Mouse (Mus musculus) midbrain, embryonic 16.5 days (tissue): ENCODE results near the gene Tox4. TPM values are rescaled to one million over a fixed set of nuclear protein-coding genes. Genes with fewer than 3 reads are reported as not detected.

ENCODE experiments used
- ATAC-seq: fragments of 200-750 bp; cut with Nextera tagmentation; 2 replicates; pipeline ENCODE4 v1.8.0; 2017; ENCODE audit warnings: moderate TSS enrichment
- H3K27ac ChIP-seq: fragments of 300-500 bp; sonication (generic); 2 replicates; pipeline ENCODE4 v1.5.1; 2014; ENCODE audit warnings: mild to moderate bottlenecking, low read length, mixed read lengths
- H3K27me3 ChIP-seq: fragments of 300-500 bp; sonication (generic); 2 replicates; pipeline ENCODE4 v1.6.1; 2014; ENCODE audit warnings: low read depth, low read length, mixed read lengths; ENCODE audit not compliant: control insufficient read depth, insufficient read depth
- H3K36me3 ChIP-seq: fragments of 300-500 bp; sonication (generic); 2 replicates; pipeline ENCODE4 v1.6.1; 2014; ENCODE audit warnings: mild to moderate bottlenecking, low read length, moderate library complexity, mixed read lengths; ENCODE audit not compliant: control insufficient read depth, insufficient read depth
- H3K4me1 ChIP-seq: fragments of 300-500 bp; sonication (generic); 2 replicates; pipeline ENCODE4 v1.6.1; 2014; ENCODE audit warnings: mild to moderate bottlenecking, low read length, mixed read lengths; ENCODE audit not compliant: control insufficient read depth, insufficient read depth
- H3K4me2 ChIP-seq: fragments of 300-500 bp; sonication (generic); 2 replicates; pipeline ENCODE4 v1.6.1; 2014; ENCODE audit warnings: mild to moderate bottlenecking, low read length, mixed read lengths
- H3K4me3 ChIP-seq: fragments of 300-500 bp; sonication (generic); 2 replicates; pipeline ENCODE4 v1.5.1; 2014; ENCODE audit warnings: low read depth, mild to moderate bottlenecking, low read length, moderate library complexity, mixed read lengths
- H3K9ac ChIP-seq: fragments of 300-500 bp; sonication (generic); 2 replicates; pipeline ENCODE4 v1.6.1; 2014; ENCODE audit warnings: low read depth, low read length, mixed read lengths
- H3K9me3 ChIP-seq: fragments of 300-500 bp; sonication (generic); replicated peaks from 2 replicates; pipeline ENCODE4 v1.6.1; 2014; ENCODE audit warnings: mild to moderate bottlenecking, low read length, mixed read lengths; ENCODE audit not compliant: control insufficient read depth, poor library complexity, severe bottlenecking
- WGBS: fragments of 180-500 bp; shearing (Covaris S2); extraction: QIAGEN DNeasy Blood & Tissue Kit; methylation state at CpG from one replicate; pipeline ENCODE4 v1.1.7; 2014; 5-methylcytosine and 5-hydroxymethylcytosine counted together
- polyA plus RNA-seq: library from polyadenylated mRNA; unstranded; fragments of >200 nt; fragmentation: Nextera tagmentation; extraction: Ambion mirVana; gene quantifications from 2 replicates; pipeline ENCODE4 v1.2.1, GENCODE M21; 2015

Gene Tox4
- polyA plus RNA-seq, 1 experiment from 2014 or later, result 51.8 TPM

DNA sequence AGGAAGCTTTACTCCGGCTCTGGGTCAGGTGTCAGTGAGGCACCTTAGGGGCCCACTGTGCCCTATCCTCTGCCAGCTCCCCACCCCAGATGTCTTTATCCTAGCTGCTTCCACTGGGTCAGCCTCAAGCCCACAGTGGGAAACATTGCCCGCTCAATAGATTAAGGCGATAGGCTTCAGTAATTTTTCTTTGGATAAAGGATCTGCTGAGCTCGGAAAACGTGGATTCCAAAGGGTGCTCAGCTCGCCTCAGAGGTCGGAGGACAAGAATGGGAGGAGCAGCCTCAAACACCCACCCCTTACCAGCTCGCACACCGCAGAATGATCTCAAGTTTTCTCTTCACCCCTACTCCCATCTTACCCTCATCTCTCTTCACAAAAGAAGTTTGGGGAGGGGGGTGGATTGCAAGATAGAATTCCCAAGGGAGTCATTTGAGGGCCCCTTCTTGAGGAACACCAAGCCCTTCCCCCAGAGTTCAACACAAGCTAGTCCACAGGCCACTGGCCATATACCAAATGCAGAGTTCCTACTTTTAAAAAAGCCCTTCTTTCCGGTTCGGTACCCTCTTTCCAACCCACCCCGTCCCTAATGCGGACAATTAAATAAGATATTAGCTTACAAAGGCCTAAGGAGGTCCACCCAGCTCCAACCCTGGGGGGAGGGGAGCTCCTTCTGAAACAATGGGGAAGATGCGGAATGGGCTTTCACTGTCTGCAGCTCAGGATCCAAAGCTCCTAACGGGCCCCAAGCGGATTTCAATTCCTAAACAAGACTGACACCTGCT is 37.7 kb downstream of the Tox4 start:
- Histone ChIP-seq H3K9me3 (no peaks in the 10 kb centered on the region), H3K4me2 (peak overlapping the region; percentile 81), H3K27me3 (no peaks in the 10 kb centered on the region), H3K4me1 (peaks cover 44% of the 10 kb centered on the region), H3K4me3 (peak overlapping the region; percentile 83), H3K36me3 (peaks cover 19% of the 10 kb centered on the region), H3K27ac (peak overlapping the region; percentile 97), H3K9ac (peak overlapping the region; percentile 96)
- peak; percentile 85 for ATAC-seq
- WGBS, result under 1% methylated on average over 15 of the region's 16 CpGs

- peaks cover 18% of the 10 kb centered on the region for H3K4me1 ChIP-seq
- no peaks in the 10 kb centered on the region; the same call in 1 of the 2 replicates for H3K36me3 ChIP-seq
- H3K9me3 ChIP-seq, result no peaks in the 10 kb centered on the region
- WGBS, result 69% methylated on average over 6 of the region's 6 CpGs
- H3K9ac ChIP-seq, result no peak overlapping the region
- no peak overlapping the region for H3K4me3 ChIP-seq
- H3K4me2 ChIP-seq, result no peak overlapping the region
- ATAC-seq, result no peak
- no peaks in the 10 kb centered on the region for H3K27me3 ChIP-seq
- no peak overlapping the region for H3K27ac ChIP-seq
These were observed 40.4 kb downstream of the Tox4 start for GRCm38 (mm10) chr14:52319361-52319760.

GRCm38 (mm10) chr14:52325890-52326289 is 46.9 kb downstream of the Tox4 start:
- H3K4me3 ChIP-seq, result peak overlapping the region; percentile 7; the same call in 1 of the 2 replicates
- H3K9me3 ChIP-seq, result no peaks in the 10 kb centered on the region
- peaks cover 11% of the 10 kb centered on the region for H3K4me1 ChIP-seq
- no peak for ATAC-seq
- peak overlapping the region; percentile 88 for H3K4me2 ChIP-seq
- WGBS, result 0% methylated on average over 4 of the region's 4 CpGs
- peak overlapping the region; percentile 38; the same call in 1 of the 2 replicates for H3K9ac ChIP-seq
- no peaks in the 10 kb centered on the region for H3K36me3 ChIP-seq
- H3K27ac ChIP-seq, result peak overlapping the region; percentile 53
- H3K27me3 ChIP-seq, result no peaks in the 10 kb centered on the region

GRCm38 (mm10) chr14:52327375-52327901 is 48.5 kb downstream of the Tox4 start:
- Histone ChIP-seq H3K9me3 (no peaks in the 10 kb centered on the region), H3K4me2 (peak overlapping the region; percentile 88), H3K4me1 (peaks cover 13% of the 10 kb centered on the region), H3K9ac (peak overlapping the region; percentile 65), H3K36me3 (no peaks in the 10 kb centered on the region), H3K27ac (peak overlapping the region; percentile 74), H3K4me3 (peak overlapping the region; percentile 48), H3K27me3 (no peaks in the 10 kb centered on the region)
- WGBS, result under 1% methylated on average over 14 of the region's 14 CpGs
- peak; percentile 85 for ATAC-seq

- Histone ChIP-seq H3K27me3 (no peaks in the 10 kb centered on the region), H3K9me3 (no peaks in the 10 kb centered on the region), H3K36me3 (no peaks in the 10 kb centered on the region), H3K27ac (peak within 1 kb of the TSS; percentile 66), H3K4me1 (peaks cover 13% of the 10 kb centered on the region), H3K4me3 (peak within 1 kb of the TSS; percentile 48), H3K4me2 (peak within 1 kb of the TSS; percentile 88), H3K9ac (peak within 1 kb of the TSS; percentile 65)
- peak; percentile 79 for ATAC-seq
- WGBS, result 1% methylated on average over 26 of the region's 26 CpGs
These were observed 49.2 kb downstream of the Tox4 start, which contains the start of gene Sall2 for GRCm38 (mm10) chr14:52327910-52328812. TSS of gene Sall2 (minus strand) at chr14:52328762.

DNA sequence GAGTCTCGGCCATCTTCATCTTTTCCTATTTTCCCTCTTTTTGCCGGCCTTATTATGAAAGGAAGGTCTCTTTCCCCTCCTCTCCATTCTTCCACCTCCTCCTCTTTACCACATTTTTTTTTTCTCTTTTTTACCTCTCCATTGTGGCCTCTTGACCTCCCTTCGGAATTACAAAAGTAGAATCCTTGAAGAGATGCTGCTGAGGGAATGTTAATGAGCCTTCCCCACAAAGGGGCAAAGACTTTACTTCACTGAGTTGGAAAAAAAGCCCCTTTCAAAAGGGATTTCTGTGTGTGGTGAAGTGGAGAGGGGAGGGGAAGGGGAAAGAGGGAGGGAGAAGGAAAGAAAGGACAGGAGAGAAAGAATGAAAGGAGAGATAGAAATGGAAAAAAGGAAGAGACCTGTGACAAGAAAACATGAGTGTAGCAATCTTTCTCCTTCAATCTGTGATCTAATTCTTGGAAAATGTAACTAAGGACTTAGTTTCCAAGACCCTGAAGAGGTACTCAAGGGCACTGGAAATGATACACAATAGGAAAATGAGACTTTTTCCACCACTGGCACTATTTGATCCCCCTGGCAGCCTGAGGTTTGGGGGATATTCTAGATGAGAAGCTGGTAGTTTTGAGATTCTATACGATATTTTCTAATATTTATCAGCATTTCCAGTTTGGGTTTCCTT is 52.3 kb downstream of the Tox4 start:
- no peak for ATAC-seq
- 3% methylated on average over 4 of the region's 4 CpGs for WGBS
- Histone ChIP-seq H3K9me3 (no peaks in the 10 kb centered on the region), H3K27ac (peak overlapping the region; percentile 33; the same call in 1 of the 2 replicates), H3K9ac (no peak overlapping the region), H3K36me3 (no peaks in the 10 kb centered on the region), H3K4me1 (peaks cover 11% of the 10 kb centered on the region), H3K27me3 (no peaks in the 10 kb centered on the region), H3K4me3 (no peak overlapping the region), H3K4me2 (no peak overlapping the region)

DNA sequence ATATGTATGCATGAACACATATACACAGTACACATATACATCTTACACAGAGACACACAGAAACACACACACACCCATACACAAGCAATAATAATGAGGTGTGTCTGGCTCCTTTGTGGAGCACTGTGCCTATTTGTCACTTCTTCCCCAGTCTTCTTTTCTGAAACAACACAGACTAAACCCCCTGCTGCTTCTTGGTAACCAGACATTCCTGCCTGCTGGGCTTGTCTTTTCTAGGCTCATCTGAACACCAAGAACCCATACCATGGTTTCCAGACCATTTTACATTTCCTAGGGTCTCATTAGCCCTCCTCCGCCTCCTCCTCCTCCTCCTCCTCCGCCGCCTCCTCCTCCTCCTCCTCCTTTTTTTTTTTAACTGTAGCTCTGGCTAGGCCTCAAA is 53.2 kb downstream of the Tox4 start:
- H3K4me3 ChIP-seq, result no peak overlapping the region
- 50% methylated on average over 1 of the region's 3 CpGs for WGBS

GRCm38 (mm10) chr14:52338751-52339511 is 60.0 kb downstream of the Tox4 start:
- WGBS, result 26% methylated on average over 21 of the region's 21 CpGs
- Histone ChIP-seq H3K4me3 (peak overlapping the region; percentile 32), H3K36me3 (no peaks in the 10 kb centered on the region), H3K27ac (peak overlapping the region; percentile 25; the same call in 1 of the 2 replicates), H3K27me3 (no peaks in the 10 kb centered on the region), H3K4me2 (peak overlapping the region; percentile 51), H3K9me3 (no peaks in the 10 kb centered on the region), H3K4me1 (peaks cover 2% of the 10 kb centered on the region), H3K9ac (peak overlapping the region; percentile 51; the same call in 1 of the 2 replicates)
- peak; percentile 85 for ATAC-seq

More for the DNA sequence above, 53.2 kb downstream of the Tox4 start:
- no peak overlapping the region for H3K4me2 ChIP-seq
- ATAC-seq, result no peak
- H3K36me3 ChIP-seq, result no peaks in the 10 kb centered on the region
- no peaks in the 10 kb centered on the region for H3K9me3 ChIP-seq
- H3K27me3 ChIP-seq, result no peaks in the 10 kb centered on the region
- H3K27ac ChIP-seq, result no peak overlapping the region
- H3K4me1 ChIP-seq, result peaks cover 8% of the 10 kb centered on the region
- no peak overlapping the region for H3K9ac ChIP-seq
